Mouse (Mus musculus) CD8-positive naive resting alpha-beta T cell, adult 2 months (primary cell): ENCODE data around the gene Atxn2l.

ENCODE experiments used
- DNase-seq, 2 experiments: peaks; one replicate each; pipeline ENCODE4 v3.0.0; 2022; ENCODE audit warnings: low read depth in 2 of 2, low spot score in 2 of 2

Gene Atxn2l

GRCm38 (mm10) chr7:126503273-126503878 lies at the start of gene Atxn2l:
Gene Atxn2l, minus strand, starts transcription at chr7:126503437.
- peak; percentile 97 to 98 for DNase-seq

GRCm38 (mm10) chr7:126545631-126546030 lies 42.4 kb upstream of the Atxn2l start:
- DNase-seq = no peak

DNA sequence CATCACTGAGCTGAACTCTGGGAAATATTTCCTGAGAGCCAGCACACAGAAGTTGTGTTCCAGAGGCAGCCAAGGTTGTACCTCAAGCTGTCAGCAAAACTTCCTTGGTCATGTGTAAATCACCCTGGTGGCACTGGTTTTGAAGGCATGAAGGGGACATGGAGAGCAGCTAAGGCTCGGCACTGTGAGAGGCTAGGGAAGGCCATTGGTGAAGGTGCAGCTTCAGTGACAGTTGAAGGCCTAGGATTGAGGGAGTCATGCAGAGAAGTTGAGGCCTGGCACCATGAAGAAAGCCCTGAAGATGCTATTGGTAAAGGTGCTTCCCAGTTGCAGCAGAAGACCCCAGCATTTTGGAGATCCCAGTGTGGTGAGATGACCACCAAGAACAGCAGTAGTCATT lies 38.4 kb upstream of the Atxn2l start:
- DNase-seq = no peak

DNA sequence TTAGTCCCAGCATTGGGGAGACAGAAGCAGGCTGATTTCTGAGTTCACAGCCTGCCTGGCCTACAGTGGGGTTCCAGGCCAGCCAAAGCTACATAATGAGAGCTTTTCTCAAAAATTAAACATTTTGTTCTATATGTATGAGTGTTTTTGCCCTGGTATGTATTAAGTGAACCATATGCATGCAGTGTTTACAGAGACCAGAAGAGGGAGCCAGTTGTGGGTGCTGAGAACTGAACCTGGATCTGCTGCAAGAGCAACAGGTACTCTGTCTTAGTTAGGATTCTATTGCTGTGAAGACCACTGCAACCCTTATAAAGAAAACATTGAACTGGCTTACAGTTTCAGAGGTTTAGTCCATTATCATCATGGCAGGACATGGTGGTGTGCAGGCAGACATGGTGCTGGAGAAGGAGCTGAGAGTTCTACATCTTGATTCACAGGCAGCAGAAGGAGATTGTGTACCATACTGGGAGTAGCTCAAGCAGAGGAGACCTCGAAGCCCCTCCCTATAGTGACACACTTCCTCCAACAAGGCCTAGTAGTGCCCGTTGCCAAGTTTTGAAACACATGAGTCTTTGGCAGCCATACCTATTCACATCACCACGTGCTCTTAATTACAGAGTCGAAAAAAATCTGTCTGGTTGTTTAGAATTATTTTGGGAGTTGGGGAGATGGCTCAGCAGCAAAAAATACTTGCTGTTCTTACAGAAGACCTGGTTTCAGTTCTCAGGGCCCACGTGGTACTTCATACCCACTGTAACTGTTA lies 34.8 kb upstream of the Atxn2l start:
- DNase-seq = peak; percentile 14 to 47

GRCm38 (mm10) chr7:126536466-126536865 lies 33.2 kb upstream of the Atxn2l start:
- no peak for DNase-seq

GRCm38 (mm10) chr7:126535766-126536165 lies 32.5 kb upstream of the Atxn2l start:
- no peak for DNase-seq

- DNase-seq = no peak
Measured at GRCm38 (mm10) chr7:126533434-126533833, 30.2 kb upstream of the Atxn2l start.

- DNase-seq = peak; percentile 5 to 53
Measured at GRCm38 (mm10) chr7:126528166-126528577, 24.9 kb upstream of the Atxn2l start.

DNA sequence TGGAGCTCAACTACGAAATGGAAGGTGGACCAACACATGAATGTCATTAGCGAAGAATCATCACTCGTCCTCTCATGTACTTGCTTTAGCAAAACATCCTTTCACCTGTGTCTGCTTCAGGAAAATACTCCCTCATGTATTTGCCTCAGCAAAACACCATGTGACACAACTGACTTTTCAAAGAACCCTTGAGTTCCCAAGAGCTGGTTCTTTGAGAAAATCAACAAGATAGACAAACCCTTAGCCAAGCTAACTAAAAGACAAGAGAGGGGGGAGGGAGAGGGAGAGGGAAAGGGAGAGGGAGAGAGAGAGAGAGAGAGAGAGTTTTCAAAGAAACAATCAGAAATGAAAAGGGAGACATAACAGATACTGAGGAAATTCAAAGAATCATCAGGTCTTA lies 20.1 kb upstream of the Atxn2l start:
- no peak for DNase-seq

DNA sequence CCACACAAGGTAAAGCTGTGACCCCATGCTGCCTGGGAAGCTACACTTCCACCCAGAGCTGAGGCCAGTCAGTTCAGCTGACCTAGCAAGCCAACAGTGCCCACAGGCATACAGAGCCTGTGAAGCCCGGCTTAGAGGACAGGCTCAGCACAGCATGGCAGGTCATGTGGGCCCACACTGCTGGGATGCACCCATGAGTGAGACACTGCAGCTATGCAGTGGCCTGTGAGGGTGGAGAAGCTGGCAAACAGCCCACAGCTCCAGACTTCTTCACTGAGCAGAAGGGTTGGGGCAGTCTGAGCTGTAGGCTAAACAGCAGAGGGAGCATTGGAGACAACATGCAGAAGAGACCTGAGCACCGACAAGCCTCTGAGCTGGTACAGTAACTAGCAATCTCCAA lies 16.3 kb upstream of the Atxn2l start:
- no peak for DNase-seq

- DNase-seq = no peak
Measured at GRCm38 (mm10) chr7:126518261-126518941, 15.2 kb upstream of the Atxn2l start.

DNA sequence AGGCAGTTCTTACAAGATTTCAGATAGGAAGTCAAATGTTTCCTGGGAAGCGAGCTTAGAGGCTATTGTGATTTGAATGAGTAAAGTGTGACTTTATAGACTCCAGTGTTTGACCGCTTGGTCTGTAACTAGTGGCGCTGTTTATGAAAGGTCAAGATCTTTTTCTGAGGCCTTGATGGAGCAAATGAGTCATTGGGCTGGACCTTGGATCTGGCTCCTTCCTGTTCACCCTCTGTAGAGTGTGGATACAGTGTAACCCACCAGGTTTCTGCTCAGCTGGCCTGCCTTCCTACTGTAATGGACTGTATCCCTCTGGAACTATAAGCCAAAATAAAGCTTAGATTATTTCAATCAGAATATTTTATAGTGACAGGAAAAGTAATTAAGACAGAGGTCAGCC lies 8.1 kb upstream of the Atxn2l start:
- no peak for DNase-seq

- no peak for DNase-seq
Measured at GRCm38 (mm10) chr7:126507126-126507778, 4.0 kb upstream of the Atxn2l start.

DNA sequence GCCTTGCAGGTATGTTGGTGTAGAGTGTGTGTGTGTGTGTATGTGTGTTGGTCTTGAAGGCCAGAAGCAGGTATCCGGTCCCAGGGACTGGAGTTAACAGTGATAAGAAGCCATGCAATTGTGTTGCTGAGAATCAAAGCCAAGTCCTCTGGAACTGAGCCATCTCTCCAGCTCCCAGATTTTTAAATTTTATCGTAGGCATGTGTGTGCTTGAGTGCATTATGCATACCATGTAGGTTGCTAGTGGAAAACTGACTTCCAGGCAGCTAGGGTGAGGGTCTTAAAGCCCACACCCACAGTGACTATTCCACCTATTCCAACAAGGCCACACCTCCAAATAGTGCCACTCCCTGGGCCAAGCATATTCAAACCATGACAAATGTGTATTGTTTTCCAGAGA lies 1.7 kb upstream of the Atxn2l start:
- no peak for DNase-seq

DNA sequence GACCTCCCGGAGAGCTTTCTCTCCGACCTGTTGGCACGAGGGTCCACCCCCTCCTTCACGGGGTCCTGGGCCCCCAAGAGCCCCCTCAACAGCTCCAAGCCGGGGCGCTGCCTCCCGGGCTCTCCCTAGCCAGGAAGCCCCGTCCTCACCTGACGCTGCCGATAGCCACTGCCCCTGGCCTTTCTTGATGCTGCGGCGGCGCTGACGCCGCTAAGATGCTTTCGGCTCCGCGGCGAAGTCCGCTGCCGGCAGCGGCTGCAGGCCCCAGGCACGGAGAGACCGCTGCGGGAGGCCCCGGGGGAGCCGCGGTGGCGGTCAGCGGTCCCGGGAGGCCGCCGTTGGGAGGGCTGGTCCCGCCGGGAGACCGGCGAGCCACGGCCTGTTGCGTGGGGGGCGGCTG lies 486 bp downstream of the Atxn2l start:
- DNase-seq = peak in 1 of 2 experiments; percentile 57

DNA sequence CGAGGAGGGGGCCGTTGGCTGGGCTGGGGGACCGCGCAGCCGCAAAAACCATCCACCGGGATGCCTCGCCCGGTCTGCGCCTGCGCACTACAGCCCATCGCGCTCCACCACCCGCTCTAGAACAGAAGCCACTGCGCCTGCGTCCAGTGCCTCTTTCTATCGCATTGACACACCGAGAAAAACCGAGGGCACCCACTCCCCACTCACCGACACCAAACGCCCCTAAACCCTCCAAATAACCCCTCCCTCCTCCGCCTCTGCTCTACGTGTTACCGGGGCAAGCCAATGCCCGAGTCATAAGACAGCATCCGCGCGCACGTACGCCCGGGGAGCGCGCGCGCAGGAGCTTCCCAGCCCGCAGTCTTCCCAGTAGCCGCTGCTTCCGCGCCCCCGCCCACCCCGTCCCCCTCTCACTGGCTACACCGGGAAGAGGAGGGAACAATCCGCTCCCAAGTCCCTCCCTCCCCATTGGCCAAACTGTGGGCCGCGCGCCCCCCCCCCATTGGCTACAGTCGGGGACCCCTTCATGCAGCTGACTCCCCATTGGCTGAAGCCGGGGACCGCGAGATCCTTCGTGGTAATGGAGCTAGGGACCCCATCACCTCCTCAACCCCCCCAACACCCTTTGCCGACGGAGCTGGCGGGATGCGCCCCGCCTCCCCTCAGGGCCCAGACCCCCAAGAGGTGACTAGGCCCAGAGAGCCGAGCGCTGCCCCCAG lies 1.1 kb downstream of the Atxn2l start:
- peak; percentile 75 to 79 for DNase-seq

- no peak for DNase-seq
Measured at GRCm38 (mm10) chr7:126501684-126502022, 1.6 kb downstream of the Atxn2l start.

DNA sequence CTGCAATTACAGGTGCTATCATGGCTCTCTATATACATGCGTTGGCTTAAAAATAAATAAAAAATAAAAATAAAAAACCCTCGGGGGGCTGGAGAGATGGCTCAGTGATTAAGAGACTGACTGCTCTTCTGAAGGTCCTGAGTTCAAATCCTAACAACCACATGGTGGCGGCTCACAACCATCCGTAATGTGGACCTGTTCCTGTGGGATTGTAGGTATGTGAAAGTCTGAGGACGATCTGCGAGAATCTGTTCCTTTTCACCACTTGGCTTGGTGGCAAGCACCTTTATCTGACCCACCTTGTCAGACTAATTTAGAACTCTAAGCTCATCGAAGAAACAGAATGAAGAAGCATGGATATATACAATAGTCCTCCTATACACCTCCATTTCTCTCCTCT lies 3.8 kb downstream of the Atxn2l start:
- no peak for DNase-seq

GRCm38 (mm10) chr7:126497966-126498365 lies 5.3 kb downstream of the Atxn2l start:
- no peak for DNase-seq

GRCm38 (mm10) chr7:126496475-126496874 lies 6.8 kb downstream of the Atxn2l start:
- DNase-seq = no peak

- DNase-seq = no peak
Measured at GRCm38 (mm10) chr7:126494120-126494519, 9.1 kb downstream of the Atxn2l start.
